Mouse (Mus musculus) mature B cell (primary cell): ENCODE measurements around the gene Frmd4a.

Source experiments
- in situ Hi-C: fragments of 300-500 bp; cut with MboI; formaldehyde crosslinking; loops from 2 replicates; pipeline ENCODE4 v1.14.3; 2019

The Frmd4a gene

DNA sequence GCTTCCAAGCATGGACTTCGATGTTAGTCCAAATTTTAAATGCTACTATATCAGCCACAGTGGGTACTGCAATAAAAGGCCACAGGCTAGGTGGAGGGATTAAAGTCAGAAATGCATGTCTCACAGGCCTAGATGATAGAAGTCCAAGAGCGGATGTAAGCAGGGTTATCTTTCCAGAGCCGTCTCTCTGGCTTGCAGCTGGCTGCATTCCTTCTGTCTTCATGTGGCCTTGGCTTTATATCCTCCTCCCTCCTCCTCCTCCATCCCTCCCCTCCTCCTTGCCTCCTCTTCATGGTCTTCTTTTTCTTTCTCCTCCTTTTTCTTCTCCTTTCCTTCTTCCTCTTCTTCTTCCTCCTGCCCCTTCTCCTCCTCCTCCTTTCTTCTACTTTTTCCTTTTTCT, 427.2 kb downstream of the Frmd4a start:
- in situ Hi-C loops, result no loop called here

DNA sequence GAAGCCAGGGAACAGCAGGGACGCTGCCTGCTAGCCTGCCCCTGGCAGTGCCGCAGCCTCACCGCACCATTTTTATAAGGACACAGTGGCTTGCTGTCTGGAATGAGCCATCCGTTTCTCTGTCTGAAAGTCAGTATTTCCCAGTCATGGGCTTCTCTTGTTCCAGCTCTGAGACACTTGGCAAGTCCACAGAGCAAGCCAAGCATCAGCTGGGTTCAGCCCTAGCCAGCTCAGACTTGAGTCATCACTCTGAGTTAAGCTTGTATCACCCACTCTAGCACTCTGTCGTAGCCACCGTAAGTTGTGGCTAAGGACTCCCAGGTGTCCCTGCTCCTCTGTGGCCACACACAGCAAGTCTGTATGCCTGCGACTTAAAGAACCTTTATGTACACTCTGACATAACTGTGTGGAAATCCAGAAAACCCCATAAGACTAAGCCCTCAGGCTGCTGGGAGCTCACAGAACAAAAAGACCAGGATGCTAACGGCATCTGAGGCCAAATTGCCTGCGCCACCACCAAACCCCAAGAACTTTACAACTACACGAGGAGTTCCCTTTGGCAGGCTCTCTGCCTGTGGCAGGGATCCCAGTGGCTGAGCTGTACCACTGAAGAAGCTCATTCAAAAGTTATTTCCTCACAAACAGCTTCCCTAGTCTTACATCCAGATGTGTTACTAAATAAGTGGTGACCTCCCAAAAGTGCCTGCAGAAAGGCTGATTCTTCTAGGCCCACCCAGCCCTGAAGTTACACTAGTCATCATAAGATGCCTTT, 428.3 kb downstream of the Frmd4a start:
- in situ Hi-C loops, result no loop called here

DNA sequence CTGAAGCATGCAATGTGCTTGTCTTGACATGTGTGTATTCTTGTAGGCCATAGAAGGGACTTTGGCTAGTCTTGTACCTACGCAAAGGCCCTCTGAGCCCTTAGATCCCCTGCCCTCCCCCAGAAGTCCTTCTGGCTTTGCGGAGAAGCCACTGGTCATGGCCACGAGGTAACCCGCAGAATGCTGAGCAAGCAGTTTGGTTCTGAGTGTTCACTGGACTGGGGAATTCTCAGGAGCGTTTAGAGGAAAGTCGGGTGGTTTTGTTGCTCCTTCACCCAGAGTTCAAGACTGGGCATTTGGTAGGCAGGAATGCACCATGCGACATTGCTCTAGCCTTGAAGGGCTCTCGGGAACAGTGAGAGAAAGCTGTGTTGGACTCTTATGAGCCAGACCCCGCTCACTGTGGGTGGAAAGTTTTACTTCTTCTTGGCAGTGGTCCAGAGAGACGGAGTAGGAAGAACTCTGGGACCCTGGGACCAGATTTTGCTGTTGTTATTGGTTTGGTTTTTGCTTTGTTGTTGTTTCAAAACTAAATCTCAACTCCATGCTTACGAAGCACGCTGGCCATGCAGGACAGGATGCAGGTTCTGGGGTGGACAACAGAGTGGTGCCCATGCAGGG, 432.5 kb downstream of the Frmd4a start:
- in situ Hi-C loops, result no loop called here

DNA sequence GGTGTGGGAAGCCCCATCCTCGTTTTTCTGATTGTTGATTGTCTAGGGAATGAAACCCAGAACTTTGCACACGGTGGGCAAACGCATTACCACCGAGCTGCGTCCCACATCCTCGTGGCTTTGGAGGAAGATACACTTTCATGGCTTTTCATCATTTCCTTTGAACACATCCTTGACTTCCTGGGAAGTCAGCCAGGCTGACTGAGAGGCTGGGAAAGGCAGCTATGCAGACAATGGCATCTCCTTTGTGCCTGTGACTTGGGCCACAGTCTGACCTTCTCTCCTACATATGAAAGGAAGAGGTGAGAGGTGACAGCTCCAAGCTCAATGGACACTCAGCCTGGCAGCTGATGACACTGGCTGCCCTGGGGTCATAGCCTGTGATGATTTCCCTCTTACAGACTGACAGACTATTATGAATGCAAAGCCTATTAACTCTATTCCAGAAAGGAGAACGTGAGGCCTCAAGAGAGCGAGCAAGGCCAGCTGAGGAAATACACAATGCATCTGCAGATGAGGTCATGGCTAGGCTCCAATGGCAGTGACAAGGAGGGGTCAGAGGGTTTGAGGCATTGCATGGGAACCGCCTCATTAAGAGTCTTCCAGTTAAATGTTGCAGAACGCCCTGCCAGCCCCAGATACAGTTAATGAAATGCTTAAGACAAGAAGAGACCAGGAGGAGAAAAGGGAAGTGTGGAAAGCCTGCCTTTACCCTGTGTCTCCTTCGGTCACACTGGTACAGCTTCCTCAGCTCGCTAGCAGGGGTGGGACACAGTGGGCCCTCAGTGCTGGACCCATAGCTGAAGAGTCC, 435.3 kb downstream of the Frmd4a start:
- in situ Hi-C loops, result no loop called here

DNA sequence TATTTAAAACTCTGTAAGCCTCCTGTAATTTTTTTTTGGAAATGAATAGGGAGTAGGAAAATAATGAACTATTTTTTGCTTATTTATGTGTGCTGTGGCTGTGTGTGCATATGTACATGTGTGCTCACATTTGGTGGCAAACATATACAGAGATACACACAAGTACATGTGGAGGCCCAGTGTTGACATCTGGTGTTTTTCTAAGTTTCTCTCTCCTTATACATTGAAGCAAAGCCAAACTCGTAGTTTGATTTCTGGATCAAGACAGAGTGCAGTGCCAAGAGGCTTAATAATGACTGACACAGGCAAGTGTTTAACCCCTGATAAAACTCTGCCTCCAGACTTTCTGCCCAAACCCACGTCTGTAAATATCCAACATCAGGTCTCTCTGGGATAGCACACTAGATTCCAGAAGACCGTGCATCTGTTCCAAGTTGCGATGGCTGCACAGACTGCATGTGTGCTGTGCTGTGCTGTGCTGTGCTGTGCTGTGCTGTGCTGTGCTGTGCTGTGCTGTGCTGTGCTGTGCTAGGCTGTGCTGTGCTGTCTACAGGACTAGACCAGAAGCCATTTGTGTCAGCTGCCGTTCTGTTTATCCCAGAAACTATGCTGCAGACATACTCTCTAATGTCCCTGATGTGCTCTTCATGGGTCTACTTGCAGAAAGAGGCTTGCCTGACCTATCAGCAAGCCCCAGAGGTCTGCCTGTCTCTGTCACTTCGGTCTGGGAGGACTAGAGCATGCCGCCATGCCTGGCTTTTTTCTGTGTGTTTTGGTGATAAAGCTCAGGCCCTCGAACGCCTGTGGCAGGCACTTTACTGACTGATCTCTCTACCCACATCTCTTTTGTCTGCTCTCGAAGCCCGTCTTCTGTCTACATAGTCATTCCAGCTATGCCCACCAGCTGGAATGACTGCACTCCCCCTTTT, 437.8 kb downstream of the Frmd4a start:
- in situ Hi-C loops, result no loop called here

DNA sequence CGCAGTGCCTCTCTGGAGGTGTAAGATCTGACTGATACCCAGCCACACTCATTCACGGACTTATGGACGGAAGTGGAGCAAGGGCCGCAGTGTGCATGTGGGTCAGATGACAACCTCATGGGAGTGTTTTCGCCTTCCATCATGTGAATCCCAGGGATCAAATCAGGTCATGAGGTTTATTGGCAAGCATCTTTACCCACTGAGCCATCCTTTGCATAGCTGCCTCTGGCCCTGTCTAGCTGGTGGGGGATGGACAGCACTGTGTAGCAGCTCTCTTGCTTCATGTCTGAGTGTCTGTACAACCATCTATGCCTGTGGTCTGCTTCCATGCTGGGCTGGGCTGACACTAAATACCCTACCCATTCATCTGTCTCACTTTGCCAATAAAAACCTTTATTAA, 443.4 kb downstream of the Frmd4a start:
- in situ Hi-C loops, result no loop called here

DNA sequence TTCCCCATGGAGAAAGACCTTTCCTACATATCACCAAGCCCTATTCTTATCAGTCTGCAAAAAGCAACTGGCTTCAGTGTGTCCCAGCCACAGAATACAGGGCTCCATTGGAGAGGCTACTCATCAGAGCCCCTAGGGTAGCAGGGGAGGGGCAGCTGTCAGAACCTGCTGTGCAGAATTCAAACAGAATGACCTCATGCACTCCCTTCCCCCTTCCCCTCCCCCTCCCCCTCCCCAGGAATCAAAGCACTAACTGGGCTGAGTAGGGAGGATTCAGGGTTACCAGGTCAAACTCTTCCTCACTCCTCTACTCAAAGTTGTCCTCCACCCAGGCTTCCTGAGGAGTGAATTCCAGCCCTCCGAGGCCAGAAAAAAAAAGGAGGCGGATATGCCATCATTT, 444.0 kb downstream of the Frmd4a start:
- in situ Hi-C loops, result no loop called here

DNA sequence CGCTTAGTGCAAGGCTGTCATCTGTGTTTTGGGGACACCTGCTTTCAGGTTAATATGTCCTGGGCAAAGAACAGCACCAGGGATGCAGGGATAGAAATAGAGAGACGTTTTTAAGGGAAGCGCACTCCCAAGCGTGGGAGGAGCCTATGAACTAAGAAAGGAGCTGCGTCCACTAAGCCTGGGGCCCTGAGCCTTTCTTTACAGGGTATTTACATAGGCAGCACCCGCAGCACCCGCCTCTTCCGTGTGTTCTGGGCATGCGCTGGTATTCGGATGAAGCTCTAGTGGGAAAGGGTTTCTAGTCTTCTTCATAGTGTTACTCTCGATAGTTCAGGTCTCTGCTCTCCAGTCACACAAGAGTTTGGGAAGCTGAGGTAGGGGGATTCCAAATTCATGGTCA, 445.0 kb downstream of the Frmd4a start:
- in situ Hi-C loops, result no loop called here

DNA sequence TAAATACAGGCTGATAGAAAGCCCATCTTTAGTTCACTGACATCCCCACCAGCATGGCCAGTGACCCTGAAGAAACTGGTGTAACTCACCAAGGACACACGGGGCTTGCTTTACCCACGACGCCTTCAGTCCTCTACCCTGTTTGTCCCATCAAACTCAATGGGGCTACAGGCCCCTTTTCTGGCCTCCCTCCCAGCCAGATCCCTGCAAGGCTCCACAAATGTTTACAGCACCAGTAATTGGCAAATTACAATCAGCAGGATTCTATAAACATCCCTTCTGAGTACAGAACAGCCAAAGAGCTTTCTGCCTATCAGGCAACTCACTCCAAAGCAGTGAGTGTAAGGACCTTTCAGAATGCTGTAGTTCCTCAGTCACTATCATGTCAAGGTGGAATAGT, 448.6 kb downstream of the Frmd4a start:
- in situ Hi-C loops, result no loop called here

DNA sequence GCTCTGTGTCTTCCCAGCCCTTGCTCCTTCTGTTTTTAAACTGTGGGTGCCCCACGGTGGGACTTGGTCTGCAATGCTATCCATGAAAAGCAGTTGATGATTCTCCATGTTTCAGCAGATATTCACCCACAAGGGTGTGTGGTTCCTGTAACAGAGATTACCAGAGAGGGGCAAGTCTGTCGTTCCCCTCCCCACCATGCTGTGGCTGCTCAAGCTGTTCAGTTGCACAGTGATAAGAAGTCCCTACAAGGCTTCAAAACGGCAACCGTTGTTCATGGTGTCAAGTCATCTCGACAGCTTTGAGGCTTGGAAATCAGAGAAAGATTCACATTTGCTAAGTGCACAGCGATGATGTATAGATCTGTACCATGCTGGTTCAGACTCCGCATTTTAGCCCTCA, 449.8 kb downstream of the Frmd4a start:
- in situ Hi-C loops, result no loop called here

DNA sequence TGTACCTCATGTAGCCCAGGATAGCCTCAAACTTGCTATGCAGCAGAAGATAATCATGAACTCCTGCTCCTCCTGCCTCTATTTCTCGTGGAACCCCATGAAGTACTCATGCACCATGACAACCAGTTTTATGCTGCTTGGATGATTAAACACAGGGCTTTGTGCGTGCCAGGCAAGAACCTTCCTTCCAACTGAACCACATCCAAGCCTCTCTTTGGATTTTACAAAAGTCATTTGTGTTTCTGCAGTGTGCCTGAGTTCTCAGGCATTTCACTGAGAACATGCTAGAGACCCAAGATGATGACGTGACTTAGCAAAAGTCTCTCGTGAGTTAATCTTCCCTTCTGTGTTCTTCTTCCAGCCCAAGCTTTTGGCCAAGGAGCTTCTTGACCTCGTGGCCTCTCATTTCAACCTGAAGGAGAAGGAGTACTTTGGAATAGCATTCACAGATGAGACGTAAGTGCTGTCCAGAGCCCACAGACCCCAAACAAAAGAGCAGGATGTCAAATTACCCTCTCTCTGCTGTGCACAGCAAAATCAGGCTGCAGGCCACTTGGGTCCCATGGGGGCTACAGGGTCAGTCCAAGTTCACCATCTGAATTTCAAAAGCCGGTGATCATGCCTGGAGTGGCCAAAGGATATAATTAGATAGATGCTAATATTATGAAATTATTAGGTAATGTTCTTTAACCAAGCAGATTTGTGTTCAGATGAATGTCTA, 455.4 kb downstream of the Frmd4a start:
- in situ Hi-C loops, result no loop called here

DNA sequence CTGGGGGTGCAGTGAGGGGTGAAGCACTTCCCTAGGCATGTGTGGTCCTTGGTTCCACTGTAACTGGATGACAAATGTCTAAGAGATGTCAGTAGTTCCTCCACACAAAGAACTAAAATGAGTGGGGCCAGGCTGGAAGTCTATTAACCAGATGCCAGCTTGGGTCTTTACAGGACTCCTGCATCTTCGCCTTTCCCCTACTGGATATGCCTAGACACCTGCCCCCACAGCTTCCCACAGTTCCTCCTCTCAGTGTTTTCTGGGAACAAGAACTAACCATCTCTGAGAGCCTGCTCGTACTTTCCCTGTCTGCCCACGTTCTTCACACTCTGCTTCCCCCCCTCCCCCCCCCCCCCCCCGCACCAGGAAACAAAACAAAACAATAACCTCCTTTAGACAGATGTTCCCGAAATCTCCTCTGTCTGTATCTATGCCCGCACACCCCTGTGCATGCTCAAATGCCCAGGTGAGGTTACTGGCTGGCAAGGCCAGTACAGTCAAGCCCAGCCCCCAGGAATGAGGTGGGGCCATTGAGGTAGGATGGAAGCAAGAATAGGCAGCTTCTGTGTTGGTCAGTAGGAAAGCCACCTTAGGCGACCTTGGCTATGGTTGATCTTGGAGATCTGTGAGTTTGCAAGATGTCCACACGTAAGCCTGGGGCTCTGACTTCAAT, 456.5 kb downstream of the Frmd4a start:
- in situ Hi-C loops, result no loop called here

DNA sequence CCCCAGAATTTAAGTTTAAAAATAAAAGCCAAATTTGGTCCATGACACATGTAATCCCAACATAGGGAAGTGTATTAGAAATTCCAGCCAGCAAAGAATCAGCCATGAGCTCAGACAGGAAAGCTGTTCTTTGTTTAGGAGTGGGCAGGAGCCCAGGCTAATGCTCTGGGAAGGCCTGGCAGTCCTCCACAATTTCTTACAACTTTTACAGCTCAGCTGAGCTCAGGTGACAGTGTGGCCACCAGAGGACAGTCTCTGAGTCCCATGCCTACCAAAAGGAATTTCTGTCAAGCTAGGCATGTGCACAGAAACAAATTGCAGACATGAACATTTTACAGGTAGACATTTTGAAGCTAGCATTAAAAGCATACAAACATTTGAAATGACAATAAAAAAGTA, 457.0 kb downstream of the Frmd4a start:
- in situ Hi-C loops, result no loop called here

DNA sequence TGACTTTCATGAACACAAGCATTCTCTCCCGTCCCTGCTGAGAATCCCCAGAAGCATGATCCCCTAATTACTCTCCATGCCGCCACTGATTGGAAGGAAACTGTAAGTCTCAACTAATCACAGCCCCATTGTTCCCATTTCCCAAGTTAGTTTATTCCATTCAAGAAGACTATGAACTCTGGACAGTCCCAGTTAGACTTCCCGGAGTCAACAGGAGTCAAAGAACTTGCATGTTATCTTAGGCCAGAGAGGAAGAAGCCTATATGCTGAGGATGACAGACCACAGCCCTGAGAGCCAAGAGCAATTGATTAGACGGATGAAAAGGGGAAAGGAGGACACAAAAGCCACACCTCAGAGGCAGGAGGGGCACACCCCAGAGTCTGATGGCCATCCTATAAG, 458.5 kb downstream of the Frmd4a start:
- in situ Hi-C loops, result no loop called here

DNA sequence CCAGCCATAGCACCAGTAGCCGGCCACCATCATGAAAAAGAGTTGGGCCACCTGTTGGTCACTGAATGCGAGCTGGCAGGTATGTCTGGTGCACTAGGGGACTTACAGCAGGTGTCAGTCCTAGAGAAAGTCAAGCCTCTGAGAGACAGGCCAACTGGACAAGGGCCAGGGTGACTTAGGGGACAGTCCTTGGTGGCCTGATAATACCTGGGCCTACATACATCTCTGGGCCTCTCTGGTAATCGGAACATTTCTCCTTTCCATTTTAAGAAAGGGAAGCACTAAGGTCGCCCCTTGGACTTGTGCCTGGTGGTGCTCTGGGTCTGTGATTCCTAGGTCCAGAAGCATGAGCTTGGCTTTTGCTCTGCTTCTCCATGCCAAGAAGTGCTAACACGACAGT, 459.1 kb downstream of the Frmd4a start:
- in situ Hi-C loops, result no loop called here

DNA sequence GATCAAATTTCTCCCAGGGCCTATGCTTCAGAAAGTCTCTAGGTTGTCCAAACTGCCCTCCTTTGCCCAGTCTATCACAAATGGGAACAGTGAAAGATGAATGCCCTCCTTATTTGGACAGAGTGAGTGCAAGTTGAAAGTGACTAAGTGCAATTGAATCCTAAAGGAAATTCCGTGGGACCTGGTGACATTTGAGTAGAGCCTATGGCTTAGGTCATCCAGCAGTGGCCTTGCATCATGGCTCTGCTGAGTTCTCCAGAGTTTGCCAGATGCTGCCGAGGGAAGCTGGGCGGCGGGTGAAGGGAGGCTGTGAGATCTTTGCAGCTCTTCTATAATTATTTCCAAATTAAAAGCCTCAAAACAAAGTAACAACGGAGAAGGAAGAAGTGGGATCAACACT, 459.8 kb downstream of the Frmd4a start:
- in situ Hi-C loops, result no loop called here

DNA sequence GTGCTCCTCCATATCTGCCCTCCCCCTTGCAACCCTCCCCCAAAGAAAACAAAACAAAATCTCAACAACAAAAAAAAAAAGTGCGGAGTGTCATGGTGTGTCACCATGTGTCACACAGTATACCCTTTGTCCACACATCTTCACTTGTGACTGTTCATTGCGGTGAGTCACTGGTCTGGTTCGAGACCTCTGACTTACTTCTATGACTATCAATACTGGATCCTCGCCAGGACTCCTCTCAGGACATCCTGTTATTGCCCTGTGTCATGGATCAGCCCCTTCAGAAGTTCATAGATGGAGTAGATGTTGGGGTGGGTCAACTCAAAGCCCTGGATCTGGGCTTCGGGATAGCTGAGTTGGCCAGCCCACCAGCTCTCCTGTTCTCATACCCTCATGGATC, 462.7 kb downstream of the Frmd4a start:
- in situ Hi-C loops, result no loop called here

DNA sequence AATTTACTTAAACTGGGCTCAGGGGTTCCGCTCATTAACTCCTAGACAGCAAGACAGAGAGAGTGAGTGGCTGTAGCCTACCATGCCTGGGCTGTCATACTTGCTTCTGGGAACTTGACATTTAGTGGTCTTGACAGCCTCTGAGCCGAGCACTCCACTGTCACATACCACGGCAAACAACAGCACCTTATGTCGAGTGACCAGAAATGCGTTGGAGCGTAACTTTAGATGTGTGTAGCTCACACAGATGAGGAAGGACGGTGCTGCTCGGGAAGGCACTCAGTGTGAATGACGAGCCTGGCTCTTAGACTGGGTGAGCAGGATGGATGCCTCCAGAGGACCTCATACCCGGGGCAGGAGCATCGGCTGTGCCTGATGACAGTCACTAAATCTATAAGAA, 463.6 kb downstream of the Frmd4a start:
- in situ Hi-C loops, result no loop called here

DNA sequence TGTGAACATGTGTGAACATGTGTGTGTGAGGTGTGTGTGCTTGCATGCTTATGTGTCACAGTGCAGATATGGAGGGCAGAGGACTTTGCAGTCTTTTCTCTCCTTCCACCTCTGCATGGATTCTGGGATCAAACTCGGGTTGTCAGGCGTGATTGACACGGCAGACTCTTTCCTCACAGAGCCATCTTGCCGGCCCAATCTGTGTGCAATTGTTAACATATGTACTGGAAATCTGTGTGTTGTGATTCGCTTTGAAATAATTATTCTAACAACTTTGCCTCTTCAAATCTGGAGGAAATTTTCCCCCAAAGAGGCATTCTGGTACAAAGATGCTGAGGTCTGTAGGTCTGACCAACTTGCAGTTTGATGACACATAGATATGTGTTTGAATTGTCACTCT, 468.7 kb downstream of the Frmd4a start:
- in situ Hi-C loops, result no loop called here

DNA sequence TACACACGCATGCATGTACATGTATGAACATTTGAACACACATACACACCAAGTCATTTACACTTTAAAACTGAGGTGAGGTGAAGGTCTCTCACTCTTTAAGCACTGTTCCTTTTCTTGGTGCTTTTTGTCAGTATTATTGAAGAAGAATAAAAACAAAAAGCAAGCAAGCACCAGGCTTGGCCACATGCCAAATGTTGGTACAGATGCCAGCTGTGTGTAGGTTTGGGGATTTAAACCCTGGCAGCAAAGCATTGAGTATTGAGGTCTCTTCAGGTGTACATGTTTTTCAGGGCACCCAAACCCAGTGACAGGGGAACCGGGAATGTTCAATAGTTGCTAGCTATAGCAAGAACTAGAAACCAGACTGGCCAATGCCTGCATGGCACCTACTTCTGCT, 469.8 kb downstream of the Frmd4a start:
- in situ Hi-C loops, result no loop called here

DNA sequence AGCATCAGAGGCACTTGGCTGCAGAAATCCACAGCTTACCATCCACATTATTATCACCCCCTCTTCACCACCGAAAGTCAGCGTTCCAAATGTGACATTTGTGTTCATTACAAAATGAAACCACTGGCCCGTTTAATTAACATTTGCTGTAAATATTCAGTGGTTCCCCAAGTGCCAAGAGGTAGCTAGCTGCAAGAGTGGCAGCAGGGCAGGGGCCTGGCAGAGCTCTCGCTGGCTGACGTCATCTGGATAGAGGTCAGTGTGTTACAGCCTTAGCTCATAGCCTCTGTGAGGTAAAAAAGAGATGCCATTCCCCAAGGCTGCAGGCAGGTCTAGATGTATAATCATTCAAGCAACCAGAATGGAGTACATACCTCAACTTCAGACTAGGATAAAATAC, 473.3 kb downstream of the Frmd4a start:
- in situ Hi-C loops, result no loop called here
